Mouse (Mus musculus): Measurements from ENCODE around the gene Afdn. TPM values are rescaled to one million over a fixed set of nuclear protein-coding genes. Genes with fewer than 3 reads are reported as not detected.
A peak's percentile ranks its signal among the peaks of the same experiment; 100 is the strongest.
"Not testable (repeated sequence)": the region's sequence is repeated elsewhere in the genome, so short reads cannot be mapped to it uniquely, and the experiment has no call there.

The Afdn gene
- polyA plus RNA-seq, 1 experiment from 2014 or later: 86.2 TPM

- H3K36me3 ChIP-seq (ENCODE audit: control insufficient read depth, insufficient read depth, low read length): peaks cover 22% of the 10 kb centered on the region
- no peaks in the 10 kb centered on the region for H3K4me1 ChIP-seq (replicated peaks; ENCODE audit: control insufficient read depth, insufficient read depth, low read length)
- H3K9me3 ChIP-seq (ENCODE audit: control insufficient read depth, low read length): no peaks in the 10 kb centered on the region
- no peak overlapping the region for H3K4me2 ChIP-seq (ENCODE audit: low read length)
- ATAC-seq (replicated peaks; ENCODE audit: low FRiP score, low TSS enrichment, low read depth) (no peak), DNase-seq (ENCODE audit: low spot score) (no peak)
- WGBS: 78% methylated on average over 2 of the region's 2 CpGs
- H3K4me3 ChIP-seq (ENCODE audit: low read depth, low read length): no peak overlapping the region
- no peaks in the 10 kb centered on the region for H3K27me3 ChIP-seq (replicated peaks; ENCODE audit: control insufficient read depth, insufficient read depth, low read length)
- H3K27ac ChIP-seq (ENCODE audit: low read depth): no peak overlapping the region
- no peak overlapping the region for H3K9ac ChIP-seq (ENCODE audit: low read length)
Measured at GRCm38 (mm10) chr17:13817789-13818188, 57.5 kb downstream of the Afdn start.

GRCm38 (mm10) chr17:13819342-13819741 is 59.0 kb downstream of the Afdn start:
- Histone ChIP-seq H3K27me3 (replicated peaks; ENCODE audit: control insufficient read depth, insufficient read depth, low read length) (no peaks in the 10 kb centered on the region), H3K4me1 (replicated peaks; ENCODE audit: control insufficient read depth, insufficient read depth, low read length) (no peaks in the 10 kb centered on the region), H3K36me3 (ENCODE audit: control insufficient read depth, insufficient read depth, low read length) (peaks cover 24% of the 10 kb centered on the region), H3K9me3 (ENCODE audit: control insufficient read depth, low read length) (no peaks in the 10 kb centered on the region), H3K27ac (ENCODE audit: low read depth) (no peak overlapping the region), H3K9ac (ENCODE audit: low read length) (no peak overlapping the region), H3K4me2 (ENCODE audit: low read length) (no peak overlapping the region), H3K4me3 (ENCODE audit: low read depth, low read length) (no peak overlapping the region)
- ATAC-seq (replicated peaks; ENCODE audit: low FRiP score, low TSS enrichment, low read depth) (no peak), DNase-seq (ENCODE audit: low spot score) (no peak)
- 86% methylated on average over 4 of the region's 4 CpGs for WGBS

DNA sequence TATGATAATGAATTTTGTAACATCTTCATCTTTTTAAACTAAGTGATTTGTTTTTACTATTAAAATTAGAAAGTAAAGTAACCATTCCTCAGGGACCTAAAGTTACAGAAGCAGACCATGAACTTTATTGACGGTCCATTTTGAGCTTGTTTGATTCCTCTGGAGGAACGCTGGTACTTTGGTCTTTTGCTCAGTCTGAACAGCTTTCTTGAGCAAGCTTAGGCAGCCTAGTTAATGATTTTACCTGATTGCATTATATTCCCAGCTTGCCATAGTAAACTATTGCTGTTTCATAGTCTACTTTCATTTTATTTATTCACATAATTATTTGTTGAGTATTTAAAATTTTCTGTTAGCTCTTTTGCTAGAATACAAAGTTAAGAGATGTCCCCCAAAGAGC is 60.3 kb downstream of the Afdn start:
- Histone ChIP-seq H3K36me3 (ENCODE audit: control insufficient read depth, insufficient read depth, low read length) (peaks cover 34% of the 10 kb centered on the region), H3K4me2 (ENCODE audit: low read length) (no peak overlapping the region), H3K9ac (ENCODE audit: low read length) (no peak overlapping the region), H3K9me3 (ENCODE audit: control insufficient read depth, low read length) (no peaks in the 10 kb centered on the region), H3K4me3 (ENCODE audit: low read depth, low read length) (no peak overlapping the region), H3K27me3 (replicated peaks; ENCODE audit: control insufficient read depth, insufficient read depth, low read length) (no peaks in the 10 kb centered on the region), H3K4me1 (replicated peaks; ENCODE audit: control insufficient read depth, insufficient read depth, low read length) (no peaks in the 10 kb centered on the region), H3K27ac (ENCODE audit: low read depth) (no peak overlapping the region)
- no peak for ATAC-seq (replicated peaks; ENCODE audit: low FRiP score, low TSS enrichment, low read depth)
- 94% methylated on average over 2 of the region's 2 CpGs for WGBS
- no peak for DNase-seq (ENCODE audit: low spot score)

- H3K27me3 ChIP-seq (replicated peaks; ENCODE audit: control insufficient read depth, insufficient read depth, low read length): no peaks in the 10 kb centered on the region
- H3K36me3 ChIP-seq (ENCODE audit: control insufficient read depth, insufficient read depth, low read length): peaks cover 22% of the 10 kb centered on the region
- DNase-seq (ENCODE audit: low spot score) (no peak), ATAC-seq (replicated peaks; ENCODE audit: low FRiP score, low TSS enrichment, low read depth) (no peak)
- no peak overlapping the region for H3K4me3 ChIP-seq (ENCODE audit: low read depth, low read length)
- H3K4me1 ChIP-seq (replicated peaks; ENCODE audit: control insufficient read depth, insufficient read depth, low read length): no peaks in the 10 kb centered on the region
- no peak overlapping the region for H3K27ac ChIP-seq (ENCODE audit: low read depth)
- H3K4me2 ChIP-seq (ENCODE audit: low read length): no peak overlapping the region
- no peak overlapping the region for H3K9ac ChIP-seq (ENCODE audit: low read length)
- no peaks in the 10 kb centered on the region for H3K9me3 ChIP-seq (ENCODE audit: control insufficient read depth, low read length)
- 84% methylated on average over 2 of the region's 2 CpGs for WGBS
Measured at GRCm38 (mm10) chr17:13825421-13825820, 65.1 kb downstream of the Afdn start.

- 97% methylated on average over 1 of the region's 1 CpGs for whole genome bisulfite sequencing
- Histone ChIP-seq H3K4me1 (replicated peaks; ENCODE audit: control insufficient read depth, insufficient read depth, low read length) (no peaks in the 10 kb centered on the region), H3K27me3 (replicated peaks; ENCODE audit: control insufficient read depth, insufficient read depth, low read length) (no peaks in the 10 kb centered on the region), H3K4me3 (ENCODE audit: low read depth, low read length) (no peak overlapping the region), H3K27ac (ENCODE audit: low read depth) (no peak overlapping the region), H3K9me3 (ENCODE audit: control insufficient read depth, low read length) (no peaks in the 10 kb centered on the region), H3K4me2 (ENCODE audit: low read length) (no peak overlapping the region), H3K36me3 (ENCODE audit: control insufficient read depth, insufficient read depth, low read length) (peaks cover 43% of the 10 kb centered on the region), H3K9ac (ENCODE audit: low read length) (no peak overlapping the region)
- ATAC-seq (replicated peaks; ENCODE audit: low FRiP score, low TSS enrichment, low read depth) (no peak), DNase-seq (ENCODE audit: low spot score) (no peak)
Measured at GRCm38 (mm10) chr17:13830234-13830633, 69.9 kb downstream of the Afdn start.

DNA sequence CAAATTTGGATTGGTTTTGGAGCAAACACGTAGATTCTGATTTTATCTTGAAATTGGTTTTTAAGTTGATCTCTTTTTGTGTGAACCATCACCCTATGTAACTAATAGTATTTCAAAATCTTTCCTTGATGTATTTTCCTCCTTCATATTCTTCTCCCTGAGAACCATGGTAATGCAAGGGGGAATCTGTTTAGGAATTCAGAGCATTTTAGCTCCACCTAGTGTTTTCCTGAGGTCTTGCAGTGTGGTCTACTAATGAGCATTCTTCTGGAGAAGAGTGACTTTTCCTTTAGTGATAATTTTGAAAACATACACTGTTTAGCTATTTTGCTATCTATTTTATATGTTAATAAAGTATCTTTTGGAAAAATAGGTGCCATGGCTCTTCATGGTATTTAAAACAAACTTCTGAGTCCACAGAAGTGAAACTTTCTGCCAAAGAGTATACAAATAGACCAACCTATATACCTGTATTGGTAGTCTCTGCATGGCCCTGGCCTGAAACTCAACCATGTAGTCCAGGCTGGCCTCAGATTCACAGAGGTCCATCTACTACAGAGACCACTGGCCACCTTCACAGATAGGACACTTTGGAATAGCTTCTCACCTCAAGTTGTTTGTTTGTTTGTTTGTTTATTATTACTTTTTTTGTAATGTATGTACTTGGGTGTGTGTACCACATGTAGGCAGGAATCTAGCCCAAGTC is 70.5 kb downstream of the Afdn start:
- no peak overlapping the region for H3K4me2 ChIP-seq (ENCODE audit: low read length)
- DNase-seq (ENCODE audit: low spot score): no peak
- ATAC-seq (replicated peaks; ENCODE audit: low FRiP score, low TSS enrichment, low read depth): 0 out of 2 replicates have a peak, but pooled peaks have one; percentile 50

GRCm38 (mm10) chr17:13835876-13836275 is 75.5 kb downstream of the Afdn start:
- H3K4me2 ChIP-seq (ENCODE audit: low read length): no peak overlapping the region
- no peak overlapping the region for H3K27ac ChIP-seq (ENCODE audit: low read depth)
- 78% methylated on average over 4 of the region's 4 CpGs for WGBS
- H3K27me3 ChIP-seq (replicated peaks; ENCODE audit: control insufficient read depth, insufficient read depth, low read length): no peaks in the 10 kb centered on the region
- ATAC-seq (replicated peaks; ENCODE audit: low FRiP score, low TSS enrichment, low read depth) (no peak), DNase-seq (ENCODE audit: low spot score) (no peak)
- peaks cover 37% of the 10 kb centered on the region for H3K36me3 ChIP-seq (ENCODE audit: control insufficient read depth, insufficient read depth, low read length)
- H3K4me3 ChIP-seq (ENCODE audit: low read depth, low read length): no peak overlapping the region
- no peak overlapping the region for H3K9ac ChIP-seq (ENCODE audit: low read length)
- no peaks in the 10 kb centered on the region for H3K4me1 ChIP-seq (replicated peaks; ENCODE audit: control insufficient read depth, insufficient read depth, low read length)
- no peaks in the 10 kb centered on the region for H3K9me3 ChIP-seq (ENCODE audit: control insufficient read depth, low read length)

More for the DNA sequence above, 70.5 kb downstream of the Afdn start:
- H3K4me3 ChIP-seq (ENCODE audit: low read depth, low read length): no peak overlapping the region
- no peaks in the 10 kb centered on the region for H3K4me1 ChIP-seq (replicated peaks; ENCODE audit: control insufficient read depth, insufficient read depth, low read length)
- H3K27me3 ChIP-seq (replicated peaks; ENCODE audit: control insufficient read depth, insufficient read depth, low read length): no peaks in the 10 kb centered on the region
- H3K9ac ChIP-seq (ENCODE audit: low read length): no peak overlapping the region
- H3K36me3 ChIP-seq (ENCODE audit: control insufficient read depth, insufficient read depth, low read length): peaks cover 43% of the 10 kb centered on the region
- H3K9me3 ChIP-seq (ENCODE audit: control insufficient read depth, low read length): no peaks in the 10 kb centered on the region
- 88% methylated on average over 1 of the region's 1 CpGs for WGBS
- H3K27ac ChIP-seq (ENCODE audit: low read depth): no peak overlapping the region

- Histone ChIP-seq H3K4me3 (ENCODE audit: low read depth, low read length) (no peak overlapping the region), H3K4me1 (replicated peaks; ENCODE audit: control insufficient read depth, insufficient read depth, low read length) (no peaks in the 10 kb centered on the region), H3K9ac (ENCODE audit: low read length) (no peak overlapping the region), H3K4me2 (ENCODE audit: low read length) (no peak overlapping the region), H3K27me3 (replicated peaks; ENCODE audit: control insufficient read depth, insufficient read depth, low read length) (no peaks in the 10 kb centered on the region), H3K9me3 (ENCODE audit: control insufficient read depth, low read length) (no peaks in the 10 kb centered on the region), H3K36me3 (ENCODE audit: control insufficient read depth, insufficient read depth, low read length) (peaks cover 49% of the 10 kb centered on the region), H3K27ac (ENCODE audit: low read depth) (no peak overlapping the region)
- ATAC-seq (replicated peaks; ENCODE audit: low FRiP score, low TSS enrichment, low read depth): no peak
- DNase-seq (ENCODE audit: low spot score): no peak
- 92% methylated on average over 2 of the region's 2 CpGs for WGBS
Measured at GRCm38 (mm10) chr17:13850175-13850574, 89.8 kb downstream of the Afdn start.

DNA sequence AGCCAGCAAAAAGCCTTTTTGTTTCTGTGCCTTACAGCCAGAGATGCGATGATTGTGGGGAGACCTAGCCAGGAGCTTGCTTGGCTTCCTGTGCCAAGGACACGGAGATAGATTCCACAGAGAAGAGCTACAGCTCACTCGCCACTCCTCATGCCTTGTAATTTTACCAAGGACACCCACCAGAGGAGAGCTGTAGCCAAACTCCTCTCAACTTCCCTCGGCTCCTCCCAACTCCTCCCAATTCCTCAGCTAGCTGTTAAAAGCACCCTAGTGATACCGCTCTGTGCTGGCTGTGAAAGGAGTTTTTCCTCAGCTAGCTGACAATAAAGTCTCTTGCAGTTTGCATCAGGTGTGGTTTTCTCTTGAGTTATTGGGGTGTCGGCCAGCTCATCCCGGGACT is 93.5 kb downstream of the Afdn start:
- not testable (repeated sequence) for H3K9me3 ChIP-seq (ENCODE audit: control insufficient read depth, low read length); DNase-seq (ENCODE audit: low spot score); H3K27ac ChIP-seq (ENCODE audit: low read depth); ATAC-seq (replicated peaks; ENCODE audit: low FRiP score, low TSS enrichment, low read depth); H3K9ac ChIP-seq (ENCODE audit: low read length); H3K4me1 ChIP-seq (replicated peaks; ENCODE audit: control insufficient read depth, insufficient read depth, low read length); H3K4me2 ChIP-seq (ENCODE audit: low read length); H3K27me3 ChIP-seq (replicated peaks; ENCODE audit: control insufficient read depth, insufficient read depth, low read length); H3K4me3 ChIP-seq (ENCODE audit: low read depth, low read length)
- H3K36me3 ChIP-seq (ENCODE audit: control insufficient read depth, insufficient read depth, low read length): peaks cover 57% of the 10 kb centered on the region
- WGBS: 77% methylated on average over 7 of the region's 7 CpGs

All from intestine, embryonic 14.5 days (tissue).